Mouse (Mus musculus) kidney, postnatal 25 days (tissue): ENCODE data around the gene Them4.
A peak's percentile ranks its signal among the peaks of the same experiment; 100 is the strongest.

ENCODE experiments used
- DNase-seq, 2 experiments: peaks; one replicate each; pipeline ENCODE4 v3.0.0; 2021; ENCODE audit warnings: mixed read lengths in 2 of 2

Gene Them4

DNA sequence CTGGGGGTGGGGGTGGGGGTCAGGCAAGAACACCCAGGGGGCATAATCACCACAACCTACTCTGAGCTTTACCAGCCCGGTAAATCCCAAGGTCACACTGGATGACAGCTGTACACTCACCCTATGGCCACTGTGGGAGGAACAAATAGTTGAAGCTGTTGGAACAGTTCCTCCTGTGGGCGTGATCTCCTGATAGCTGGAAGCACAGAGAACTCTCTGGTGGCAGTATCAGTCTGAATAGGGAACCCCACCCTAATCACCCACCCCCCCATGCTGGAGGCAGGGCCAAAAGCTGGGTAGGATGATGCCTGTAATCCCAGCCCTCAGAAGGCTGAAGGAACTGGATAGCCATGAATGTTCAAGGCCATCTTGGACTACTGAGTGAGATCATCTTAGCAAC lies 59.8 kb downstream of the Them4 start:
- no peak for DNase-seq

DNA sequence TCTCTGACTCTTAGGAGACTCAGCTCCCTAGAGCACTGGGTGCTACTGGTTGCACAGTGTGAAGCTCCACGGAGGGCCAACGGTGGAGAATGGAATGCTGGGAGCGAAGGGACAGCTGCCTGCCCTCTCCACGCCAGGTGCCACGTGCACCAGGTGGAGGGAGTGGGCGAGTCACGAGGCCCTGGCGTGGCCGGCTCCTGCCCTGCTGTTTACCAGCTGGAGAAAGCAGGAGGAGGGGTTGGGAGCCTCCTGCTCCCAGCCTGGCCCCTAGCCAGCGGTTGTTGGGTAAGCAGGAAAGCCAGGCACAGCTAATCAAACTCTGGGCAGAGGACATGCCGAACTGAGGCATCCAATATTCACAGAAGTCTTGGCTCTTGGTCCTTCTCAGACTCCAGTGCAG lies 61.7 kb downstream of the Them4 start:
- DNase-seq, result peak; percentile 96 to 98

DNA sequence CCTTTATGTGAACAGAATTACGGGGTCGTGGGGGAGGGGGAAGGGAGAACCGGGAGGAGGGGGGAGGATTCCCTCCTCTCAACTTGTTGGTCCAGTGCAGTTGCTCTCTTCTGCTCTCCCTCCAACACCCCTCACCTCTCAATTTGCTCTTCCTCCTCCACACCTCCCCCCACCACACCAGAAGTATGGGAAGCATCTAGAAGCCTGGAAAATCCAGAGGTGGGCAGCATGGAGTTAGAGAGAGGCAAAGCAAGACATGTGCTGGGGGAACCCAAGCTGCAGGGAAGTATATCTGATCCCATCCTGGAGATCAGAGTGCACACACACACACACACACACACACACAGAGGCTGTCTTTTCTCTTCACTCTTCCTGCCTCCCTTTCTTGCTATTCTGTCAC lies 62.1 kb downstream of the Them4 start:
- peak in 1 of 2 experiments; percentile 52 for DNase-seq

DNA sequence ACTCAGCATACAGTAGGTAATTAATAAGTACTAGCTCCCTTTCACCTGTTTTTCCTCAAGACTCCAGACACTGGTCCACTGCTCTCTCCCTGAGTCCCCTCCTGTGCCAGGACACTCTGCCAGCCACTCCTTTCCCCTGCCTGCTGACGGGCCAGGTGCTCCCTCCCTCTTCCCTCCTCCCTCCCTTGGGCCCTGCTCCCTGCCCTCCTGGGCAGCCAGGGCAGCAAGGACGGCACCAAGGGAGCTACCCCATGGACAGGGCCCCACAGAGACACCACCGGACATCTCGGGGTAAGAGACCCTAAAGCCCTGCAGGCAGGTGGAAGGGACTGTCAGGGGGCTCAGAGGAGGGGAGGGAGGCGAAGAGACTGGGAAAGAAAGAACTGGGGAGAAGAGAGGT lies 62.8 kb downstream of the Them4 start, which contains the start of gene Rorc:
TSS of gene Rorc (plus strand) at position 154 of the 400 bp plus-strand sequence.
- peak; percentile 77 to 95 for DNase-seq

DNA sequence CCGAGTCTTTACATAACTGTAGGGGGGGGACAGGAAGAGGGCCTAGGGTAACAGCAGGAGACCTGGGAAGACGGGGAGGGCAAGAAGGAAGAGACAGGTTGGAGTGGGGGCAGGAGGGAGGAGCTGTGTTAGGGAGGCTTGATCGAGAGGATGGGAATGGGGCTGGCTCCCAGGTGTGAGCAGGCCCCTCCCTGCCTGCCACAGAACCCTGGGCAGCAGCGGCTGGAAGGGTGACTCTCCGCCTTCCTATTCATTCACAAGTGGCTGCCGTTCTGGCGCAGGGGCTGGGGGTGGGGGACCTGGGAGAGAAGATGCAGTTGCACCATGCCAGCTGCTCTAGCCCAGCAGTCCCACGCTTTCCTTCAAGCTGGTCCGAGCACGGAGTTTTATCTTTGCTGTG lies 63.2 kb downstream of the Them4 start:
- peak; percentile 24 to 86 for DNase-seq

DNA sequence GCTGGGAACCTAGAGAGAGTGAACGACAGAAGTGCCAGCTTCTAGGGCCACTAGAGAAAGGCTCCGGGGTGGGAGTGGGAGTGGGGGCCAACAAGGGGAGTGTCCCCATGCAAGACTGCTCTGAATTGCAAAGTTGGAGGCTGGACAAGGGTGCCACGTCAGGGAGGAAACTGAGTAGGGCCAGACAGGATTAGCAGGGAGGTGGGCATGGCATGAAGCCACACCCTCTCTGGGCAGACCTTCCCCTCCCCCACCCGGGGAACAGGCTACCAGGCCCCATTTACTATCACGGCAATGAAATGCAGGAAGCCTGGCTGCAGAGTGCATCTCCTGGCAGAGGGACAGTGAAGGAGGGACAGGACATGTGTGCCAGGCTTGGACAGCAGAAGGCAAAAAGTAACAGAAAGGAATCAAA lies 63.7 kb downstream of the Them4 start:
- peak; percentile 65 to 88 for DNase-seq

DNA sequence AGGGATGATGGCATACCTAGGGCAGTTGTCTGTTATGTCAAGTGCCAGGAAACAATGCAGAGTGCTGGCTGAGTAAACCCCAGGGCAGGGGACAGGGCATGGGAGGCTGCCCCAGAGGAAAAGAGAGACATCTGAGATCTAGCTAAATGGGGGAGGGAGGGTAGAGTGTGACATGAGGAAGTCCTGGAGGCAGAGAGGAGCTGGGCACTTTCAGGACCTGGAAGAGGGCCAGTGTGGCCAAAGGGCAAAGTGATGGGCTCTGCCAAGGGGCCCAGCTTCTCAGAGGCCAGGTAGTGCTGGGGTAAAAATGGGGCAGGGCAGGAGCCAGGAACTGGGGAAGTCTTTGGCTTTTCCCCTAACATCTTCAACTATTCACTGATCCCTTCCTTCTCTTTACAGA lies 64.7 kb downstream of the Them4 start:
- peak; percentile 82 to 92 for DNase-seq

DNA sequence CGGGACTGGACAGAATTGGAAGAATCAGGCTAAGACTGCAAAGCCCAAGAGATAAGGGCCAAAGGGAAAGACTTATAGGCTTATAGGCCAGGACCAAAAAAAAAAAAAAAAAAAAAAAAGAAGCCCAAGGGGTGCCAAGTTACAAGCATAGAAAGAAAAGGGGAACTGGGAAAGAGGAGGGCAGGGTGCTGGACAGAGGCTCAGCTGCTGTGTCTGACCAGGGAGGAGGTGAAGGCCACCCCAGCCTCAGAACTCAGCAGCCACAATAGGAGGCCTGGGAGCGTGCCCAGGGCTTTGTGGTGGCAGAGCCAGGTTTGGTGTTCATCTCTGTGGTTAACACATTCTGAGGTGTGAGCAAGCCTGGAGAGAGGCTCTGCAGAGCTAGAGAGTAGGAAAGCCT lies 65.3 kb downstream of the Them4 start:
- DNase-seq, result no peak

DNA sequence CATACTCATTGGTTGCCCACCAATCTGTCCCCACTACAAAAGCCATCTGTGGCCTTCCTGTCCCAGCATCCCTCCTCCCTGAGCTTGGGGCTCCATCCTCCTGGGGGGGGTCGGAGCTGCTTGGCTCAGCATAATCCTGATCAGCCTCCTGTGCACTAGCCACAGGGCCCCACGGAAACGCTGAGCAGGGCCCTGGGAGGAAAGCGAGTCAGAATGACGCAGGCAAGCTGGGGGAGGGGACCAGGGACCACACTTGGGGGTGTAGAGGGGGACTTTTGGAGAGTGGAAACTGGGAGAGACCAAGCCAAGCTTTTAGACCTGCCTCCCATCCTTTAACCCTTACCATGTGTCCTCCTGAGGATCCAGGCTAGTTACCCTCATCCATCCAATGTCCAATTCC lies 66.0 kb downstream of the Them4 start:
- DNase-seq, result no peak

DNA sequence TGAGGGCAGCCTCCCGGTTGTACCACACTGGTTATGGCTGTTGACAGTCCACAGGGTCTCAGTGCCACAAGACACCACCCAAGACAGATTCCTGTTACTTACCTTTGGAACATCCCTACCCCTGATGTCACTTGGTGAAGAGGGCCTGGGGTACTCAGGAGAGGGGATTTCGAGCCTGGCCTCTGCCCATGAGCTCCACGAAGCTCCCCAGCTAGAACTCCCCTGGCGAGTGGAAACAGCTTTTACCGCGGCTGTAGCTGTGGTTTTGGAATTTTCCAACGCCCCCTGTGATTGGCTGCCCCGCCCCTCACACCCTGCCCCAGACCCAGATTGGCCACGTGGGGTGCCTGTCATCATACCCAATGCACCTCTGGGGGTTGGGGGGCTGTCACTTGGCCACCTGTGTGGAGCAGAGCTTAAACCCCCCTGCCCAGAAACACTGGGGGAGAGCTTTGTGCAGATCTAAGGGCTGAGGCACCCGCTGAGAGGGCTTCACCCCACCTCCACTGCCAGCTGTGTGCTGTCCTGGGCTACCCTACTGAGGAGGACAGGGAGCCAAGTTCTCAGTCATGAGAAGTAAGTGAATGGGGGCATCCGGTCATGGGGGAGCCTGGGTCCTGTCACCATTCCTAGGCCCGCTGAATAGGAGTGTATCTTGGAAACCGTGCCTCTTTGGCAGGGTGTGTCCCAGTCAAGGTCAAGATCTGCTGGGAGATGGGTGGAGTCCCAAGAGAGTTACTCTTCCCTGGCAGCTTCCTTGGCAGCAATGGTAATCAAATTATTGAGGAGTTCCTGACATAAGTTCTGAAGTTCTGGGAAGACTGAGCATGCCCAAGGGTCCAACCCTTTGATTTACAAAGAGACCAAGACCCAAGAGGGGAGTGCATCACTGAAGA lies 67.4 kb downstream of the Them4 start:
- DNase-seq, result no peak

DNA sequence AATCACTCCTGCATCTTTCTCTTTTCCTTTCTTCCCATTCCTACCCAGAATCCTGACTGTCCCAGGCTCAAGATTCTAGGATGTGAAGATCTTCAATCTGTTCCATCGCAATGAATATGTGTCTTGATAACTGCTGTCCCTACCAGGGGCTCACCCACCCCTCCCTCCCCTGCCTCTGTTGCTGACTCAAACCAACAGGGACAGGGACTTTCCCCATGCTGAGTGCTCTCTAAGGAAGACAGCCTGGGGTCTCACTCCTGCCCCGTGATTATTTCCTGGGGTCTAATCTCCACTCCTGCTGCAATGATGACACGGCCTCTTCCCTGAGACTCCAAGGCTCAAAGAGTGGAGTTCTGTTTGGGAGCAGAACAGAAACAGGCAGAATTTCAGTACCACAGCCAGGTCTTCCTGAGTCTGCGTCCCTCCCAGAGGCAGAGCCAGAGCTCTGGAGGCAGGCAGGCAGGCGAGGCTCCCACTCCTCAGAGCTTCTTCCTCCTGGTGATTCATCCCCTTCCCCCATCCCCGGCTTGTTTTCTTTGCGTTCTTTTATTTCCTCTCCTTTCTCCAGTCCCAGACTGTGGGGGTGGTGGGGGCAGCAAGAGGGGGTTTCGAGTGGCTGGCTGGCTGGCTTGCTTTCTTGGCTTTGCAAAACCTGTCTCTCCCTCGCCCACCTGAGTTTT lies 70.1 kb downstream of the Them4 start:
- DNase-seq, result no peak
